12 mouse cellular contexts compared by ENCODE assay signal in the genomic region with DNA sequence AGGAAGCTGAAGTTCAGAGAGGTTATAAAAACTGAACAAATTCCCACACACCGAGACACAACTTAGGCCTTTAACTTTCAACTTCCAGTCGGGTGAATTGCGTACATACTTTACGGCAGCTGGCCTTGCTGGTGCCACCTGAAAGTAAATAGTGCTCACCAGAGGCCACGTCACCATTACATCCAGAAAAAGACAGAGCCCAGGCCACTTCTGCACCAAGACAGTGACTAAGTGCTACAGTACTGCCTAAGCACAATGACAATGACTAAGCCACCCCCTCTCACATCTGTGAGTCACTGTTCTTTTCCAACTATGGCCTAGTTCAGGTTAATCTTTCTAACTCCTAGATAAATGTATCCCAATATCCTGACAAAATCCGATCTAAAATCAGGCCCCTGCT.
DNase-seq lines count a peak whose midpoint lies in the region; ATAC-seq and TF ChIP-seq lines count a peak whose summit lies in the region.
"Had no signal": no experiment of that assay in that cellular context is flagged by ENCODE, and none has a peak within 500 bp of the region (broad histone marks: within the 10 kb centered on the region; RNA-seq: fewer than 3 reads in every experiment).

No protein-coding gene starts in this region.

- no peaks in the 10 kb centered on the region for H3K9me3 ChIP-seq in intestine, embryonic 14.5 days (ENCODE audit: control insufficient read depth, low read length)
- no peaks in the 10 kb centered on the region for H3K9me3 ChIP-seq in intestine, postnatal 0 days (ENCODE audit: control insufficient read depth)
- H3K9me3 ChIP-seq in heart, embryonic 10.5 days: no peaks in the 10 kb centered on the region
- H3K9me3 ChIP-seq: embryonic facial prominence, embryonic 13.5 days had no signal

- H3K4me1 ChIP-seq in intestine, embryonic 14.5 days (replicated peaks; ENCODE audit: control insufficient read depth, insufficient read depth, low read length): no peaks in the 10 kb centered on the region
- H3K4me1 ChIP-seq in intestine, postnatal 0 days (replicated peaks; ENCODE audit: control insufficient read depth, insufficient read depth, low read length): no peaks in the 10 kb centered on the region
- H3K4me1 ChIP-seq in heart, embryonic 10.5 days: no peaks in the 10 kb centered on the region
- H3K4me1 ChIP-seq: embryonic facial prominence, embryonic 13.5 days had no signal

- peak overlapping the region; percentile 43; the same call in 1 of the 2 replicates for H3K27ac ChIP-seq in intestine, embryonic 14.5 days (ENCODE audit: low read depth)
- H3K27ac ChIP-seq in intestine, postnatal 0 days (ENCODE audit: low read depth, low read length): no peak overlapping the region
- no peak overlapping the region for H3K27ac ChIP-seq in heart, embryonic 10.5 days
- H3K27ac ChIP-seq: embryonic facial prominence, embryonic 13.5 days had no signal

- H3K4me3 ChIP-seq in intestine, embryonic 14.5 days (ENCODE audit: low read depth, low read length): no peak overlapping the region
- H3K4me3 ChIP-seq in intestine, postnatal 0 days (ENCODE audit: low read depth, low read length): no peak overlapping the region
- H3K4me3 ChIP-seq in heart, embryonic 10.5 days: no peak overlapping the region
- H3K4me3 ChIP-seq: embryonic facial prominence, embryonic 13.5 days had no signal

- H3K27me3 ChIP-seq in intestine, embryonic 14.5 days (replicated peaks; ENCODE audit: control insufficient read depth, insufficient read depth, low read length): no peaks in the 10 kb centered on the region
- H3K27me3 ChIP-seq in intestine, postnatal 0 days (replicated peaks; ENCODE audit: control insufficient read depth, insufficient read depth, low read length): no peaks in the 10 kb centered on the region
- no peaks in the 10 kb centered on the region for H3K27me3 ChIP-seq in heart, embryonic 10.5 days (ENCODE audit: insufficient read depth, poor library complexity, severe bottlenecking)
- H3K27me3 ChIP-seq: embryonic facial prominence, embryonic 13.5 days had no signal

- WGBS in intestine, embryonic 14.5 days: 41% methylated on average over 6 of the region's 6 CpGs
- WGBS in intestine, postnatal 0 days: 57% methylated on average over 6 of the region's 6 CpGs
- WGBS in heart, embryonic 10.5 days: 84% methylated on average over 6 of the region's 6 CpGs

- H3K9ac ChIP-seq in intestine, embryonic 14.5 days (ENCODE audit: low read length): no peak overlapping the region
- H3K9ac ChIP-seq in intestine, postnatal 0 days (ENCODE audit: low read depth, low read length): no peak overlapping the region
- H3K9ac ChIP-seq: embryonic facial prominence, embryonic 13.5 days; liver, postnatal 0 days had no signal

- no peak for ATAC-seq in intestine, embryonic 14.5 days (replicated peaks; ENCODE audit: low FRiP score, low TSS enrichment, low read depth)
- no peak for ATAC-seq in intestine, postnatal 0 days
- ATAC-seq: liver, postnatal 0 days had no signal

- no peak for DNase-seq in intestine, embryonic 14.5 days (ENCODE audit: low spot score)
- DNase-seq in right cerebral cortex, adult 18-20 months: peak; percentile 75
- no peak for DNase-seq in right cerebral cortex, postnatal 10 days (ENCODE audit: low spot score in 2 of 2)
- peak; percentile 25 for DNase-seq in kidney, postnatal 10 days
- DNase-seq in telencephalon, adult 2 months (ENCODE audit: low read depth, low spot score): peak; percentile 60
- DNase-seq in cerebellum, postnatal 10 days: no peak
- no peak for DNase-seq in heart, embryonic 10.5 days (ENCODE audit: low spot score)
- DNase-seq: cerebellum, adult 9-11 months; liver, postnatal 0 days; thymus, postnatal 25 days had no signal

- H3K36me3 ChIP-seq in intestine, embryonic 14.5 days (ENCODE audit: control insufficient read depth, insufficient read depth, low read length): no peaks in the 10 kb centered on the region
- H3K36me3 ChIP-seq in intestine, postnatal 0 days (ENCODE audit: control insufficient read depth, insufficient read depth): no peaks in the 10 kb centered on the region
- no peaks in the 10 kb centered on the region for H3K36me3 ChIP-seq in heart, embryonic 10.5 days
- H3K36me3 ChIP-seq: embryonic facial prominence, embryonic 13.5 days had no signal

- no peak overlapping the region for H3K4me2 ChIP-seq in intestine, embryonic 14.5 days (ENCODE audit: low read length)
- H3K4me2 ChIP-seq in intestine, postnatal 0 days (replicated peaks; ENCODE audit: low read depth): no peak overlapping the region
- H3K4me2 ChIP-seq: embryonic facial prominence, embryonic 13.5 days had no signal

- TF ChIP-seq CTCF in intestine, postnatal 0 days (IDR thresholded peaks at IDR 0.05; ENCODE audit: low read depth): no peak

Comparison
In these comparisons a context has a peak if more than half of its experiments do, and no peak if none do; other contexts are left out.
1. DNase-seq: peak in right cerebral cortex, adult 18-20 months (single experiment), kidney, postnatal 10 days (single experiment) and telencephalon, adult 2 months (single experiment); none in intestine, embryonic 14.5 days (single experiment), right cerebral cortex, postnatal 10 days (0 of 2), cerebellum, postnatal 10 days (0 of 2) and heart, embryonic 10.5 days (single experiment).